Mouse (Mus musculus): ENCODE data around the gene Nif3l1.

- TF ChIP-seq CTCF (IDR thresholded peaks at IDR 0.05; ENCODE audit: low read depth, low read length) (no peak), POLR2A (IDR thresholded peaks at IDR 0.05; ENCODE audit: insufficient read depth, low read length) (no peak), EP300 (IDR thresholded peaks at IDR 0.05; ENCODE audit: insufficient read depth, low read depth, low read length) (no peak)
Observed at GRCm38 (mm10) chr1:58458867-58459266, 13.9 kb downstream of the Nif3l1 start.
